Mouse (Mus musculus) intestine, embryonic 14.5 days (tissue): ENCODE data around the gene Gm44502. TPM values are rescaled to one million over a fixed set of nuclear protein-coding genes. Genes with fewer than 3 reads are reported as not detected.

Source experiments
- ATAC-seq: fragments of 200-750 bp; cut with Nextera tagmentation; replicated peaks from 2 replicates; pipeline ENCODE4 v1.8.0; 2017; ENCODE audit warnings: low read depth, moderate number of reproducible peaks, moderate TSS enrichment, moderate library complexity; ENCODE audit not compliant: low FRiP score, low TSS enrichment
- DNase-seq: peaks from one replicate; pipeline ENCODE4 v3.0.0-alpha.2; 2018; ENCODE audit warnings: low spot score
- H3K27ac ChIP-seq: fragments of 300-500 bp; sonication (generic); 2 replicates; pipeline ENCODE4 v1.5.1; 2014; ENCODE audit warnings: low read depth, mild to moderate bottlenecking, control low read depth
- H3K27me3 ChIP-seq: fragments of 300-500 bp; sonication (generic); replicated peaks from 2 replicates; pipeline ENCODE4 v1.6.1; 2014; ENCODE audit warnings: low read length, control low read depth; ENCODE audit not compliant: control insufficient read depth, insufficient read depth
- H3K36me3 ChIP-seq: fragments of 300-500 bp; sonication (generic); 2 replicates; pipeline ENCODE4 v1.6.1; 2014; ENCODE audit warnings: low read length, control low read depth; ENCODE audit not compliant: control insufficient read depth, insufficient read depth
- H3K4me1 ChIP-seq: fragments of 300-500 bp; sonication (generic); replicated peaks from 2 replicates; pipeline ENCODE4 v1.6.1; 2014; ENCODE audit warnings: low read length, control low read depth, mixed read lengths; ENCODE audit not compliant: control insufficient read depth, insufficient read depth
- H3K4me2 ChIP-seq: fragments of 300-500 bp; sonication (generic); 2 replicates; pipeline ENCODE4 v1.6.1; 2014; ENCODE audit warnings: low read length
- H3K4me3 ChIP-seq: fragments of 300-500 bp; sonication (generic); 2 replicates; pipeline ENCODE4 v1.5.1; 2014; ENCODE audit warnings: low read depth, low read length, control low read depth, mixed read lengths
- H3K9ac ChIP-seq: fragments of 300-500 bp; sonication (generic); 2 replicates; pipeline ENCODE4 v1.6.1; 2014; ENCODE audit warnings: mild to moderate bottlenecking, low read length
- H3K9me3 ChIP-seq: fragments of 300-500 bp; sonication (generic); 2 replicates; pipeline ENCODE4 v1.6.1; 2016; ENCODE audit warnings: low read length, control low read depth; ENCODE audit not compliant: control insufficient read depth
- WGBS: fragments of 180-500 bp; shearing (Covaris S2); extraction: QIAGEN DNeasy Blood & Tissue Kit; methylation state at CpG from one replicate; pipeline ENCODE4 v1.1.7; 2014; 5-methylcytosine and 5-hydroxymethylcytosine counted together
- polyA plus RNA-seq: library from polyadenylated mRNA; unstranded; fragments of >200 nt; fragmentation: Nextera tagmentation; extraction: Ambion mirVana; gene quantifications from 2 replicates; pipeline ENCODE4 v1.2.1, GENCODE M21; 2014

The Gm44502 gene
- polyA plus RNA-seq, 1 experiment from 2014 or later = not detected

DNA sequence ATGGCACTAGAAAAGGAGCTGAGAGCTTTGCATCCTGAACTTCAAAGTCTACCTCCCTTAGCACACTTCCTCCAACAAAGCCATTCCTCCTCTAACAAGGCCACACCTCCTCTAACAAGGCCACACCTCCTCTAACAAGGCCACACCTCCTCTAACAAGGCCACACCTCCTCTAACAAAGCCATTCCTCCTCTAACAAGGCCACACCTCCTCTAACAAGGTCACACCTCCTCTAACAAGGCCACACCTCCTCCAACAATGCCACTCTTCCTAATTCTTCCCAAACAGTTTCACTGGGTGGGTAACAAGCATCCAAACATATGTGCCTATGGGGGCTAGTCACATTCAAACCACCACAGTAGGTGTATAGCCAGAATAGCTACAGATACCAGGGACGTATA is 27.0 kb downstream of the Gm44502 start:
- no peaks in the 10 kb centered on the region for H3K27me3 ChIP-seq
- H3K9me3 ChIP-seq = peaks cover 4% of the 10 kb centered on the region; the same call in 1 of the 2 replicates
- no peak overlapping the region for H3K27ac ChIP-seq
- no peak overlapping the region for H3K9ac ChIP-seq
- no peaks in the 10 kb centered on the region for H3K4me1 ChIP-seq
- no peak for ATAC-seq
- no peaks in the 10 kb centered on the region for H3K36me3 ChIP-seq
- no peak for DNase-seq
- no peak overlapping the region for H3K4me3 ChIP-seq
- H3K4me2 ChIP-seq = no peak overlapping the region
- 88% methylated on average over 1 of the region's 1 CpGs for WGBS

- Histone ChIP-seq H3K27me3 (no peaks in the 10 kb centered on the region), H3K9me3 (no peaks in the 10 kb centered on the region), H3K36me3 (no peaks in the 10 kb centered on the region), H3K4me2 (no peak overlapping the region), H3K27ac (no peak overlapping the region), H3K4me3 (no peak overlapping the region), H3K9ac (no peak overlapping the region), H3K4me1 (no peaks in the 10 kb centered on the region)
- DNase-seq = no peak
- 59% methylated on average over 1 of the region's 1 CpGs for WGBS
- no peak for ATAC-seq
Observed at GRCm38 (mm10) chr15:89399716-89400115, 29.8 kb downstream of the Gm44502 start.

DNA sequence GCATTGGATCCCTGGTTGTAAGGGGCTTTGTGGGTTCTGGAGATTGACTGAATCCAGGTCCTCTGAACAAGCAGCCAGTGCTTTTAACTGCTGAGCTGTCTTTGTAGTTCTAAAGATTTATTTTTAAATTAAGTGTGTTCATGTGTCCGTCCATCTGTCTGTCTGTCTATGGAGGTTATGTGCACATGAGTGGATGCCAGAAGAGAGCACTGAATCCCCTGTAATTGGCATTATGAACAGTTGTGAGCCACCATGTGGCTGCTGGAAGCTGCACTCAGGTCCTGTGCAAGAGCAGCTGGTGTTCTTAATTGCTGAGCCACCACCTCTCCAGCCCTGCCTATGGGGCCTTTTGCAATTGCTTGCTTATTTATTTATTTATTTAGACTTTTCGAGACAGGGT is 31.4 kb downstream of the Gm44502 start:
- Histone ChIP-seq H3K36me3 (no peaks in the 10 kb centered on the region), H3K4me3 (no peak overlapping the region), H3K4me2 (no peak overlapping the region), H3K27me3 (no peaks in the 10 kb centered on the region), H3K27ac (no peak overlapping the region), H3K4me1 (no peaks in the 10 kb centered on the region), H3K9me3 (no peaks in the 10 kb centered on the region), H3K9ac (no peak overlapping the region)
- DNase-seq (no peak), ATAC-seq (no peak)
- WGBS = 92% methylated on average over 2 of the region's 2 CpGs

DNA sequence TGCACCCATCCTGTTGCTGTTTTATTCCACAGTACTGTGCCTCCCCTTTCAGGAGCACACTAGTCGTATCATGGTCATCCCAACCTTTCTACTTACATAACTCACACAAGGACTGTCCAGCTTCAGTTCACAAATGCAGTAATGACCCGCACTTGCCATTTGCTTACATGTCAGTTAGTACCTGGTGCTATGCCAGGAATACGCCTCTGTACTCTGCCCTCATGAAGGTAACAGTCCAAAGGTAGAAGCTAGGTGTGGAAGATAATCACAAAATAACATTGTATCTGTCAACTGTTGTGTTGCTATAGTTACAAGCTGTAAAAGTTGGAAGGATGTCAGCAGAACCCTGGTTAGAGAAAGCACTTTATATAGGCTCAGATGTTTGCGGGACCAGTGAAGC is 32.6 kb downstream of the Gm44502 start:
- 0 out of 2 replicates have a peak, but pooled peaks have one; percentile 40 for ATAC-seq
- Histone ChIP-seq H3K27me3 (no peaks in the 10 kb centered on the region), H3K27ac (no peak overlapping the region), H3K9me3 (no peaks in the 10 kb centered on the region), H3K9ac (no peak overlapping the region), H3K36me3 (no peaks in the 10 kb centered on the region), H3K4me2 (no peak overlapping the region), H3K4me1 (no peaks in the 10 kb centered on the region), H3K4me3 (no peak overlapping the region)
- DNase-seq = no peak
- 84% methylated on average over 4 of the region's 4 CpGs for WGBS

GRCm38 (mm10) chr15:89390081-89390480 is 39.4 kb downstream of the Gm44502 start:
- Histone ChIP-seq H3K9ac (no peak overlapping the region), H3K9me3 (no peaks in the 10 kb centered on the region), H3K27ac (no peak overlapping the region), H3K36me3 (no peaks in the 10 kb centered on the region), H3K27me3 (no peaks in the 10 kb centered on the region), H3K4me1 (no peaks in the 10 kb centered on the region), H3K4me3 (no peak overlapping the region), H3K4me2 (no peak overlapping the region)
- ATAC-seq = no peak
- no peak for DNase-seq
- 93% methylated on average over 10 of the region's 10 CpGs for WGBS

DNA sequence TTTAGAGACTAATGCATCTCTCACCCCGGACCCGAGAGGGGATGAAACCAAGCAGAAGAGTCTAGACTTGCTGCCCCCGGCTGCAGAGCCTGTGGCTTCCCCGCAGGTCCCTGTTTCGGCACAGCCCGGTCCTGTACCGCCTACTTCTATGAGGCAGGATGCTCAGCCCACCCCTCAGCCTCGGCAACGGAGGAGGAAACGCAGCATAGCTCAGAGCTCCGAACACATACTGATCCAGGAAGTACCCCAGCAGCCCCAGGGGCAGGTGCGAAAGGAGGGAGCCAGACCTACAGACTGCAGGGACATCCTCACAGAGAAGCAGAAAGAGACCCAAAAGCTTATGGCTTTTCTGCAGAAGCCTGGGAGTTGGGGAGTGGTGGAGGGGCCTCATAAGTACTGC is 42.4 kb downstream of the Gm44502 start:
- H3K4me3 ChIP-seq = no peak overlapping the region
- no peaks in the 10 kb centered on the region for H3K4me1 ChIP-seq
- H3K9ac ChIP-seq = no peak overlapping the region
- DNase-seq = no peak
- H3K27me3 ChIP-seq = no peaks in the 10 kb centered on the region
- no peaks in the 10 kb centered on the region for H3K36me3 ChIP-seq
- H3K4me2 ChIP-seq = no peak overlapping the region
- H3K9me3 ChIP-seq = no peaks in the 10 kb centered on the region
- ATAC-seq = no peak
- 38% methylated on average over 12 of the region's 12 CpGs for WGBS
- H3K27ac ChIP-seq = no peak overlapping the region

DNA sequence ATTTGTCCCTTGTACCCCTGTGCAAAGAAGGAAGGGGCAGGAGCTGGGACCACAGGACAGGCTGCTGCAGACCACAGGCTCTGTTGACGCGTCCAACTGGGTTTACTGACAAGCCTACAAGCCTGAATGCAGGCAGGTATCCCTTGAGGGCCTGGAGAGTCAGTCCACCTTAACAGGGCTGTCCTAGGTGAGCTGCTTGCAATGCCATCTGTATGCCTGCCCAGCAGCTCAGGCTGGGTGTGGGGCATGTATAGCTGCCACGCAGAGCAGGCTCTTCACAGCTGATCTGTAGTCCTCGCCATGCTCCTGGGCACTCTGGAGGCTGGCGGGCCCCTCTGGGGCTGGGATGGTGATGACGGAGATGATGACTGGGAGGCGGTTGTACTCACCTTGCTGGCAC is 44.9 kb downstream of the Gm44502 start, which contains the start of gene Klhdc7b:
Gene Klhdc7b, plus strand, starts transcription at position 301 of the 400 bp plus-strand sequence.
- 82% methylated on average over 7 of the region's 7 CpGs for WGBS
- Histone ChIP-seq H3K27ac (no peak within 1 kb of the TSS), H3K36me3 (no peaks in the 10 kb centered on the region), H3K4me2 (no peak within 1 kb of the TSS), H3K4me3 (no peak within 1 kb of the TSS), H3K9ac (no peak within 1 kb of the TSS), H3K4me1 (peaks cover under 1% of the 10 kb centered on the region), H3K27me3 (peaks cover 11% of the 10 kb centered on the region), H3K9me3 (no peaks in the 10 kb centered on the region)
- ATAC-seq = no peak
- DNase-seq = no peak

GRCm38 (mm10) chr15:89379429-89379828 is 50.1 kb downstream of the Gm44502 start:
- no peak for ATAC-seq
- Histone ChIP-seq H3K9ac (no peak overlapping the region), H3K4me1 (peaks cover 23% of the 10 kb centered on the region), H3K4me3 (peak overlapping the region; percentile 29), H3K4me2 (peak overlapping the region; percentile 57), H3K27ac (no peak overlapping the region), H3K27me3 (peaks cover 46% of the 10 kb centered on the region), H3K36me3 (no peaks in the 10 kb centered on the region), H3K9me3 (no peaks in the 10 kb centered on the region)
- no peak for DNase-seq
- 8% methylated on average over 10 of the region's 10 CpGs for WGBS

DNA sequence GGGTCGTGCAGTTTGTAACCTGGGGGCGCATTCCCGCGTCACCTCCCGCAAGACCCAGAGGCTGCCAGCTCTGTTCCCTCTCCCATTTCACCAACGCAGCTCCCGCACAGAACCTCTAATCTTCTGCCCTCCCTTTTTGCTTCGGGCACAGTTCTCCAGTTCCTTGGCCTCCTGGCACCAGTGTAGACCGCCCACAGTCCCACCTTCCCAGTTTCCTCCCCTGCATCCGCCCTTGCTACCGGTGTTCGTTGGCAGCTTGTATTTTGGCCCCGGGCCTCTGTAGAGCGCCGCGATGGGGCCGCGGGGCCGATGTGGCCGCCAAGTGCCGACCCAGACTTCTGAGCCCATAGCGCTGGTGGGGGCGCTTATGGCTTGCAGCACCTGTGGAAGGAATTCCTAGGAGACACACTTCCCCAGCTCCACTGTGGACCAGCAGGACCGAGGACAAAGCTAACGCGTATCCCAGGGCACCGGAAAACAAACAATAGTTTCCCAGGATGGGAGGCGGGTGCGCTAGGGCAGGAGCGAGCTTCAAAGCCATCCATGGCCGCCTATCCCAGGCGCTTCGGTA is 50.6 kb downstream of the Gm44502 start, which contains the start of gene Odf3b:
Gene Odf3b, minus strand, starts transcription at position 452 of the 571 bp plus-strand sequence.
- DNase-seq (peak; percentile 66), ATAC-seq (no peak)
- peaks cover 46% of the 10 kb centered on the region for H3K27me3 ChIP-seq
- H3K27ac ChIP-seq = no peak within 1 kb of the TSS
- H3K9me3 ChIP-seq = no peaks in the 10 kb centered on the region
- H3K36me3 ChIP-seq = no peaks in the 10 kb centered on the region
- H3K4me1 ChIP-seq = peaks cover 26% of the 10 kb centered on the region
- peak within 1 kb of the TSS; percentile 29 for H3K4me3 ChIP-seq
- H3K4me2 ChIP-seq = peak within 1 kb of the TSS; percentile 57
- H3K9ac ChIP-seq = peak within 1 kb of the TSS; percentile 21; the same call in 1 of the 2 replicates
- under 1% methylated on average over 31 of the region's 33 CpGs for WGBS
